Mouse (Mus musculus) stomach, postnatal 0 days (tissue): ENCODE measurements around the gene Notch4. TPM values are rescaled to one million over a fixed set of nuclear protein-coding genes. Genes with fewer than 3 reads are reported as not detected.

Experiments
- ATAC-seq: fragments of 200-750 bp; cut with Nextera tagmentation; 2 replicates; pipeline ENCODE4 v1.8.0; 2017; ENCODE audit not compliant: low FRiP score, low TSS enrichment
- DNase-seq: peaks from one replicate; pipeline ENCODE4 v3.0.0-alpha.2; 2016; ENCODE audit warnings: low spot score
- H3K27ac ChIP-seq: fragments of 300-500 bp; sonication (generic); replicated peaks from 2 replicates; pipeline ENCODE4 v1.5.1; 2014; ENCODE audit warnings: mild to moderate bottlenecking, control low read depth
- H3K27me3 ChIP-seq: fragments of 300-500 bp; sonication (generic); 2 replicates; pipeline ENCODE4 v1.6.1; 2014; ENCODE audit warnings: low read length; ENCODE audit not compliant: control insufficient read depth, insufficient read depth
- H3K36me3 ChIP-seq: fragments of 300-500 bp; sonication (generic); 2 replicates; pipeline ENCODE4 v1.6.1; 2014; ENCODE audit warnings: low read length, mixed read lengths; ENCODE audit not compliant: control insufficient read depth, insufficient read depth
- H3K4me1 ChIP-seq: fragments of 300-500 bp; sonication (generic); replicated peaks from 2 replicates; pipeline ENCODE4 v1.6.1; 2014; ENCODE audit warnings: antibody characterized with exemption; ENCODE audit not compliant: control insufficient read depth, insufficient read depth
- H3K4me2 ChIP-seq: fragments of 300-500 bp; sonication (generic); replicated peaks from 2 replicates; pipeline ENCODE4 v1.6.1; 2014; ENCODE audit warnings: low read depth, mild to moderate bottlenecking, control low read depth, moderate library complexity
- H3K4me3 ChIP-seq: fragments of 300-500 bp; sonication (generic); 2 replicates; pipeline ENCODE4 v1.5.1; 2014; ENCODE audit warnings: low read depth, low read length, control low read depth
- H3K9ac ChIP-seq: fragments of 300-500 bp; sonication (generic); 2 replicates; pipeline ENCODE4 v1.6.1; 2014; ENCODE audit warnings: mild to moderate bottlenecking, low read length, control low read depth, mixed read lengths
- H3K9me3 ChIP-seq: fragments of 300-500 bp; sonication (generic); 2 replicates; pipeline ENCODE4 v1.6.1; 2016; ENCODE audit warnings: low read length; ENCODE audit not compliant: control insufficient read depth
- CTCF ChIP-seq: IDR thresholded peaks from 2 replicates; pipeline ENCODE4 v1.5.1; 2016; ENCODE audit warnings: antibody characterized with exemption, low read depth, mild to moderate bottlenecking, moderate library complexity
- EP300 ChIP-seq: optimal IDR thresholded peaks from 2 replicates; pipeline ENCODE3; 2016; ENCODE audit warnings: antibody characterized with exemption
- WGBS: fragments of 180-500 bp; shearing (Covaris S2); extraction: QIAGEN DNeasy Blood & Tissue Kit; methylation state at CpG from one replicate; pipeline ENCODE4 v1.1.7; 2014; 5-methylcytosine and 5-hydroxymethylcytosine counted together
- polyA plus RNA-seq: library from polyadenylated mRNA; unstranded; fragments of >200 nt; fragmentation: Nextera tagmentation; extraction: Ambion mirVana; gene quantifications from 2 replicates; pipeline ENCODE4 v1.2.1, GENCODE M21; 2015

Gene Notch4
- polyA plus RNA-seq, 1 experiment from 2014 or later, result 3.1 TPM

DNA sequence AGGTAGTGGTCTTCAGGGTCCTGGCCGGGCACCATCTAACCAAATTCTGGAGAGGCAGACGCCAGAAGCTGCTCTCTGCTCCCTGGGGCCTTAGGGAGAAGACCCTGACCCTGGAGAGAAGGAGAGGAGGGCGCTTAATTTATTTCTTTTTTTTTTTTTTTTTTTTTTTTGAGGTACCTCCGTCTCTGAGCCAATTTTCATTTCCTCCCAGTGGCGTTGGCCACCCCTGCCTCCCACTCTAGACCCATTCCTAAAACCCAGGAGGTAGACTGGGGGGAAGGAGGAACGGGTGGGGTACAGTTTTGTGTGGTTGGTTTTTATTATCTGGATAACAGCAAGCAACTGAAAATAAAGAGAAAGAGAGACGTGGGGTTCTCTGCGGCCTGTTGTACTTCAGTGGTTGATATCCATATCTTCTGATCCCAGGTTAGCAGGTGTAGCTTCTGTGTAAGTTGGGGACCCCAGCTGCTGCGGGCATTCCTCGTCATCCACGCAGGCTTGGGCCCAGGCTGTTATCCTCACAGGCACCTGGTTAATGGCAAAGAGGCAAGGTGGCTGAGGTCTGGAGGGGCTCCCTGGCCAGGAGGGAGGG is 49.1 kb downstream of the Notch4 start:
- no peak overlapping the region for H3K4me3 ChIP-seq
- no peak overlapping the region for H3K27ac ChIP-seq
- DNase-seq (no peak), ATAC-seq (no peak)
- 82% methylated on average over 11 of the region's 11 CpGs for WGBS
- H3K4me2 ChIP-seq, result no peak overlapping the region
- no peak for TF ChIP-seq EP300
- TF ChIP-seq CTCF, result no peak
- no peaks in the 10 kb centered on the region for H3K9me3 ChIP-seq
- H3K4me1 ChIP-seq, result 0 out of 2 replicates have a peak, but pooled peaks cover 2% of the 10 kb centered on the region
- peaks cover 35% of the 10 kb centered on the region for H3K36me3 ChIP-seq
- no peaks in the 10 kb centered on the region for H3K27me3 ChIP-seq
- H3K9ac ChIP-seq, result no peak overlapping the region

DNA sequence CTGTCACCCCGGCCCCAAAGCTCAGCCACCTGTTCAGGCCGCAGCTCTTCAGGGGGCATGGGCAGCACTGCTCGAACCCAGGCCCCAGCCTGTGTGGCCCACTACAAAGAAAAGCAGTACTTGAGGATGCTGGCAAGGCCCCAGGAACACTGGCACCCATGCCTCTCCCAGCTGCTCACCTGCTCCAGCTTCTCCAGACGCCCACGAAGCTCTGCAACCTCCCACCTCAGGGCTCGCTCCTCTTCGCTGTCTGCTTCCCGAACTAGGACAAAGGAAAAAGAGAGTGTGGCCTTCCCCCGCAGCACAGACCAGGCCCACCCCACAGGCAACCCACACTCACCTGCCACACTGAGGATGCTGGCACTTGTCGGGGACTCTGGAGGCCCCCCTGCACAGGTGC is 49.8 kb downstream of the Notch4 start:
- H3K9ac ChIP-seq, result no peak overlapping the region
- ATAC-seq, result no peak
- 0 out of 2 replicates have a peak, but pooled peaks cover under 1% of the 10 kb centered on the region for H3K4me1 ChIP-seq
- H3K27ac ChIP-seq, result no peak overlapping the region
- H3K4me2 ChIP-seq, result no peak overlapping the region
- TF ChIP-seq CTCF, result no peak
- no peak for TF ChIP-seq EP300
- no peak overlapping the region for H3K4me3 ChIP-seq
- H3K36me3 ChIP-seq, result peaks cover 35% of the 10 kb centered on the region
- H3K27me3 ChIP-seq, result no peaks in the 10 kb centered on the region
- 85% methylated on average over 10 of the region's 10 CpGs for WGBS
- DNase-seq, result no peak
- H3K9me3 ChIP-seq, result no peaks in the 10 kb centered on the region

DNA sequence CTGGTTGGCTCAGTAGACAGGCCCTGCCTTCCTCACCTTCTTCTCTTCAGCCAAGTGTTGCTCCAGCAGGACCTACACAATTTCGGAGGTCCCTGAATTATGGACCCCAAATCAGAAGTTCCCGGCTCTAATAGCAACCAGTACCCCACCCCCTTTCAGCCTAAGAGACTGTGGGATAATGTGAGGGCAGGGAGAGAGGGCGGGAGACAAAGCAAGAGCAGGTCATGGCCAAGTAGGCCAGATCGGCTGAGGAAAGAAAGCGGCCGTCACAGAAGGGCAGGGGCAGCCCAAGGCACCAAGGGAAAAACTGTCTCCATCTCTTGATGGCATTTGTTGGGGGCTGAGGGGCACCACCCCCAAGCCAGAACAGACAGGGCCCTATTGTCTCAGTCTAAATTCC is 51.8 kb downstream of the Notch4 start, which contains the start of gene Egfl8:
Gene Egfl8, minus strand, starts transcription at position 101 of the 400 bp plus-strand sequence.
- Histone ChIP-seq H3K27ac (no peak within 1 kb of the TSS), H3K4me1 (no peaks in the 10 kb centered on the region), H3K36me3 (peaks cover 31% of the 10 kb centered on the region), H3K4me2 (no peak within 1 kb of the TSS), H3K4me3 (no peak within 1 kb of the TSS), H3K9ac (no peak within 1 kb of the TSS), H3K27me3 (no peaks in the 10 kb centered on the region), H3K9me3 (no peaks in the 10 kb centered on the region)
- no peak for DNase-seq
- TF ChIP-seq EP300, result no peak
- TF ChIP-seq CTCF, result no peak
- ATAC-seq, result no peak
- 82% methylated on average over 6 of the region's 6 CpGs for WGBS

- H3K9me3 ChIP-seq, result no peaks in the 10 kb centered on the region
- no peaks in the 10 kb centered on the region for H3K27me3 ChIP-seq
- no peaks in the 10 kb centered on the region for H3K4me1 ChIP-seq
- H3K27ac ChIP-seq, result no peak overlapping the region
- H3K4me2 ChIP-seq, result no peak overlapping the region
- 20% methylated on average over 6 of the region's 6 CpGs for WGBS
- DNase-seq, result peak; percentile 69
- peaks cover 12% of the 10 kb centered on the region for H3K36me3 ChIP-seq
- no peak overlapping the region for H3K9ac ChIP-seq
- peak; percentile 84 for TF ChIP-seq CTCF
- no peak for TF ChIP-seq EP300
- no peak overlapping the region for H3K4me3 ChIP-seq
- peak; percentile 31; the same call in 1 of the 2 replicates for ATAC-seq
These were observed 54.9 kb downstream of the Notch4 start for GRCm38 (mm10) chr17:34618999-34619398.

GRCm38 (mm10) chr17:34621006-34621405 is 56.9 kb downstream of the Notch4 start:
- ATAC-seq (no peak), DNase-seq (no peak)
- WGBS, result 59% methylated on average over 8 of the region's 8 CpGs
- H3K4me1 ChIP-seq, result no peaks in the 10 kb centered on the region
- no peak overlapping the region for H3K4me2 ChIP-seq
- no peak for TF ChIP-seq EP300
- no peaks in the 10 kb centered on the region for H3K9me3 ChIP-seq
- peaks cover 10% of the 10 kb centered on the region; the same call in 1 of the 2 replicates for H3K36me3 ChIP-seq
- H3K27me3 ChIP-seq, result no peaks in the 10 kb centered on the region
- no peak overlapping the region for H3K4me3 ChIP-seq
- no peak overlapping the region for H3K27ac ChIP-seq
- H3K9ac ChIP-seq, result no peak overlapping the region

- WGBS, result 81% methylated on average over 9 of the region's 9 CpGs
- no peak for DNase-seq
- H3K4me1 ChIP-seq, result peaks cover 3% of the 10 kb centered on the region; the same call in 1 of the 2 replicates
- H3K27me3 ChIP-seq, result no peaks in the 10 kb centered on the region
- no peak for ATAC-seq
- H3K4me2 ChIP-seq, result no peak overlapping the region
- peak; percentile 53 for TF ChIP-seq CTCF
- TF ChIP-seq EP300, result no peak
- no peak overlapping the region for H3K9ac ChIP-seq
- peaks cover 4% of the 10 kb centered on the region; the same call in 1 of the 2 replicates for H3K36me3 ChIP-seq
- no peak overlapping the region for H3K4me3 ChIP-seq
- H3K27ac ChIP-seq, result no peak overlapping the region
- H3K9me3 ChIP-seq, result no peaks in the 10 kb centered on the region
These were observed 59.1 kb downstream of the Notch4 start for GRCm38 (mm10) chr17:34623161-34623560.
